Mouse (Mus musculus): ENCODE data around the gene Rnf113a2.

GRCm38 (mm10) chr12:84450351-84450717 is 33.3 kb downstream of the Rnf113a2 start:
- TF ChIP-seq POLR2A (IDR thresholded peaks at IDR 0.05; ENCODE audit: low read depth, low read length) (no peak), CTCF (IDR thresholded peaks at IDR 0.05; ENCODE audit: extremely low read depth, insufficient read length, insufficient replicate concordance, low read depth, low read length) (no peak)
